Mouse (Mus musculus) embryonic stem cell, embryonic (primary cell): ENCODE data around the gene Rrnad1.

Experiments
- CTCF ChIA-PET, 4 experiments: fragments of 300-600 bp in 2 of 4; fragments of 350-600 bp in 2 of 4; sonication (Branson Sonifier 250); formaldehyde crosslinking; loops; one replicate each; lab custom pipeline; 2022; ENCODE audit warnings: inconsistent platforms in 2 of 4; lab: Charles Lee
- POLR2A ChIA-PET, 4 experiments: fragments of 300-600 bp in 2 of 4; fragments of 350-600 bp in 2 of 4; sonication (Branson Sonifier 250); formaldehyde crosslinking; loops; one replicate each; lab custom pipeline; 2022; ENCODE audit warnings: antibody characterized with exemption in 4 of 4, inconsistent platforms in 1 of 4; lab: Charles Lee

Gene Rrnad1

DNA sequence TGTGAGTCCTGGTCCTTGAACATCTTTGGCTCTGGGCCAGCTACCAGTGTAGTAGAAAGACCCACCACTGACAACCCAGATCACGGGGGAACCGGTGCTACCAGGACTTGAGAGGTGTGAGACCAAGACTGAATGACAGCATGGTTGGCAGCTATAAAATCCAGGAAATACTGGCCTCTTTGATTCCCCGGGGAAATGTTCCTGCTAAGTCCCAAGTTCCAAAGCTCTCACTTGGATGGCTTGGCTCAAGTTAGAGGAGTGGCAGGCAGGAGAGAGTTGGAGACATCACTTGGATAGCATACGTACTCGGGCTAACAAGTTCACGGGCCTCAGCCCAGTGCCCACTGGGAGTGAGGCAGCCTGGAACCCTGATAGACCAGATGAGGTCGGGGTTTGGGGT is 13.1 kb upstream of the Rrnad1 start:
- ChIA-PET POLR2A (interaction anchor here in 2 of 4 experiments (0.9 to 1.8 kb wide), 6 partner anchors 8 to 106 kb away, joined by 3 to 5 read pairs (median 3); partner anchors contain the start of gene Prcc (in 1 of the 2)), CTCF (interaction anchor here in 2 of 4 experiments (0.6 to 3.5 kb wide), 3 partner anchors 26 to 44 kb away, joined by 3 to 12 read pairs (median 5); no protein-coding TSS in a partner anchor)

GRCm38 (mm10) chr3:87942471-87942870 is 12.0 kb upstream of the Rrnad1 start:
- ChIA-PET POLR2A (interaction anchor here in 3 of 4 experiments (0.6 to 1.3 kb wide), 6 partner anchors 10 to 468 kb away, joined by 3 to 7 read pairs (median 4); partner anchors contain the start of gene Pmf1 (in 1 of the 3)), CTCF (interaction anchor here in 1 of 4 experiments (3.5 kb wide), 1 partner anchor 45 kb away, joined by 12 read pairs; no protein-coding TSS in a partner anchor)

DNA sequence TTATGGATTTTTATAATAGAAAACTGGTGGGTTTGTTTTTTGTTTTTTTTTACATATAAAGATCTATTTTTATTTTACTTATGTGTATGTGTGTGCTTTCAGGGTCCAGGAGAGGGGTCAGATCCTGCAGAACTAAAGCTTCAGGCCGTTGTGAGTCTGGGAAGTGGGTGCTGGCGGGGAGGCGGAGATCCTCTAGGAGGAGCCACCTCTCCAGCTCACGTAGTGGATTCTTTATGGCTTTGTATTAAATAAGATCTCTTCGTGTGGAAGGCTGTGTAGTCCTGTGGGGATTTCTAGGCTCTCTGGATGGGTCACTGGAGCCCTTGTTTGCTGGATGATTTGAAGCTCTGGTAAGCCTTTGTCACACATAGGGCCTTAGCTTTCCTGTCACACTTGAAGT is 10.1 kb upstream of the Rrnad1 start:
- CTCF ChIA-PET = interaction anchor here (0.5 to 4.1 kb wide), 14 partner anchors 8 to 256 kb away, joined by 3 to 27 read pairs (median 4); partner anchors contain the start of gene Bcan (in 1 of the 4)
- POLR2A ChIA-PET = interaction anchor here (0.7 to 6.7 kb wide), 23 partner anchors 7 to 139 kb away, joined by 3 to 68 read pairs (median 4); partner anchors contain the start of genes Hdgf (in 2 of the 4), Isg20l2 (in 2 of the 4), Rrnad1 (in 2 of the 4) and Crabp2 (in 1 of the 4)

- ChIA-PET CTCF (interaction anchor here (0.6 to 2.5 kb wide), 41 partner anchors 11 to 186 kb away, joined by 3 to 64 read pairs (median 4); partner anchors contain the start of genes Nes (in 4 of the 4), Prcc (in 2 of the 4) and Crabp2 (in 1 of the 4)), POLR2A (interaction anchor here (0.7 to 6.7 kb wide), 30 partner anchors 10 to 75 kb away, joined by 3 to 68 read pairs (median 5); partner anchors contain the start of genes Crabp2 (in 2 of the 4), Nes (in 2 of the 4), Prcc (in 2 of the 4) and Bcan (in 1 of the 4))
Measured at GRCm38 (mm10) chr3:87935776-87936175, 5.3 kb upstream of the Rrnad1 start.

DNA sequence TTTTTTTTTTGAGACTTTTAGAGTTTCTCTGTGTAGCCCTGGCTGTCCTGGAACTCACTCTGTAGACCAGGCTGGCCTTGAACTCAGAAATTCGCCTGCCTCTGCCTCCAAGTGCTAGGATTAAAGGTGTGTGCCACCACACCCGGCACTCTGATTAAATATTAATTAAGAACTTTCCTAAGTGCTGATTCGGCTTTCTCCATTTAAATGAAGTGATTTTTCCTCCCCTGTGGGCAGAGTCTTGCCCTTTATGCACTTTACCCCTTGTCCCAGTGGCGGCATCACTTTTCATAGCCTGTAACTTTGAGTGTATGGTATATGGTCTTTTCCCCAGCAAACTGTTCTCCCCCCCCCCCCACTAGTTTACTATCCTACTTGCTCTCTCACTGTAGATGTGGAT is 4.7 kb upstream of the Rrnad1 start:
- ChIA-PET CTCF (interaction anchor here (0.6 to 2.5 kb wide), 19 partner anchors 17 to 171 kb away, joined by 3 to 64 read pairs (median 9); partner anchors contain the start of gene Nes (in 2 of the 4)), POLR2A (interaction anchor here in 2 of 4 experiments (0.7 to 6.7 kb wide), 21 partner anchors 10 to 342 kb away, joined by 3 to 68 read pairs (median 6); partner anchors contain the start of genes Nes (in 2 of the 2), Prcc (in 2 of the 2) and Crabp2 (in 1 of the 2))

DNA sequence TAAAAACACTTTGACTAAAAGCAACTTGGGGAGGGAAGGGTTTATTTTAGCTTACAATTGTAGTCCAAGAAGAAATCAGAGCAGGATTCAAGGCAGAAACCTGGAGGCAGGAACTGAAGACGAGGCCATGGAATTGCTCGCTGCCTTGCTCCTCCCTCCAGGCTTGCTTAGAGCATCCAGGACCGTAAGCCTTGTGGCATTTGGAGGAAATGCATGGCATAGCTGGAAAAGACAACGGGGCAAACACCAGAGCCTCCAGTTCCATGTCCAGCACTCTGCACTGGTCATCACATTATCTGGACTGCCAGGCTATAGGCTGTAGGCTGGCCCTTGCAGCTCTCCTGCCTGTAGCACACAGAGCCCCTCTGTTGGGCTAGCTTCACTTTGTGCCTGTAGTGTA is 4.0 kb upstream of the Rrnad1 start:
- ChIA-PET POLR2A (interaction anchor here in 3 of 4 experiments (0.7 to 1.8 kb wide), 15 partner anchors 10 to 342 kb away, joined by 3 to 8 read pairs (median 3); partner anchors contain the start of gene Nes (in 2 of the 3)), CTCF (interaction anchor here in 3 of 4 experiments (0.8 to 2.0 kb wide), 11 partner anchors 18 to 185 kb away, joined by 3 to 14 read pairs (median 5); no protein-coding TSS in a partner anchor)

DNA sequence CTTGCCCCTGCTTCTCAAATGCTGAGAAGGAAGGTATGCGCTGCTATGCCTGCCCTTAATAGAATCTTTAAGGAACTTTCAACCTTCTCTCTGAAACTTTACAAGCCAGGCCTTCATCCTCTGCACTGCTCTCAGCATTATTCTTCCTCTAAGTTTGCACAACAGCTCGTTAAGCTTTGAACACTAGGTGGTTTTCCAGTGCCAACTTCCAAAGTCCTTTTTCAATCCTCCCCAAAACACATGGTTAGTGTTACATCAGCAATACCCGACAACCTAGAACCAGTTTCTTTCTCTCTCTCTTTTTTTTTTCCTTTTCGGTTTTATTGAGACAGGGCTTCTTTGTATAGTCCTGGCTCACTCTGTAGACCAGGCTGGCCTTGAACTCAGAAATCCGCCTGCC is 3.5 kb upstream of the Rrnad1 start:
- ChIA-PET POLR2A (interaction anchor here in 3 of 4 experiments (0.7 to 1.8 kb wide), 14 partner anchors 9 to 343 kb away, joined by 3 to 8 read pairs (median 3); partner anchors contain the start of gene Nes (in 1 of the 3)), CTCF (interaction anchor here in 3 of 4 experiments (0.6 to 2.0 kb wide), 11 partner anchors 18 to 185 kb away, joined by 3 to 14 read pairs (median 4); no protein-coding TSS in a partner anchor)

DNA sequence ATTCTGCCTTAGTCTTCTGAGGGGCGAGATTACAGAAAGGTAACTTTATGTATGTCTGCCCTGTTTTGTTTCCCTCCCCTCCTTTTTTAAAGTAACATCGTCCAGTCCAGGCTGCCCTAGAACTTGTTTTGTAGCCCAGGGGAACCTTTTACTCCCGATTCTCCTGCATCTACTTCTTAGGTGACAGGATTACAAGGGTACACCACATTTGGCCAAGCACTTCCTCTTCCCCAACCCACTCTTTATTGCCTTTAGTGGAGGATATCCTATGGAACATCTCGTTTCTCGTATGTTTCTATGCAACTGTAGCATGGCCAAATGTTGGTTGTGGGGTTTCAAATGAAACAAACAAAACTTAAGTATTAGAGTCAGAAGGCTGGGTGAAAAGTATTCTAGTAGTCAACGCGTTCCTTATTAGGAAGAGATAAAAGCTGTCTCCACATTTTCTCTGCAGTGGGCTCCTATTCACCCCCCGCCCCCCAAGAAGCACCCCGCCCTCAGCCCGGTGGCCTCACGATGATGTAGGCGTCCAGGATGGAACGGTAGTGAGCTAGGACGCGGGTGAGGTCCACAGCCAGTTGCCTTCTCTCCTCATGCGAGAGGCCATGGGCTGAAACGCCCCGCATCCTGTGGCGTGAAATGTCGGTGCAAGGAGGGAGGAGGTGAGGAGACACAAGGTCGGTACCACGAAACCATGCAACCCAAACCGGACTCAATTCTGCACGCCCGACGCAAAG is 1.0 kb downstream of the Rrnad1 start:
- POLR2A ChIA-PET = interaction anchor here in 3 of 4 experiments (0.6 to 5.3 kb wide), 33 partner anchors 9 to 406 kb away, joined by 3 to 51 read pairs (median 4); partner anchors contain the start of genes Prcc (in 3 of the 3), Hdgf (in 2 of the 3), Mrpl24 (in 2 of the 3) and Nes (in 2 of the 3)

DNA sequence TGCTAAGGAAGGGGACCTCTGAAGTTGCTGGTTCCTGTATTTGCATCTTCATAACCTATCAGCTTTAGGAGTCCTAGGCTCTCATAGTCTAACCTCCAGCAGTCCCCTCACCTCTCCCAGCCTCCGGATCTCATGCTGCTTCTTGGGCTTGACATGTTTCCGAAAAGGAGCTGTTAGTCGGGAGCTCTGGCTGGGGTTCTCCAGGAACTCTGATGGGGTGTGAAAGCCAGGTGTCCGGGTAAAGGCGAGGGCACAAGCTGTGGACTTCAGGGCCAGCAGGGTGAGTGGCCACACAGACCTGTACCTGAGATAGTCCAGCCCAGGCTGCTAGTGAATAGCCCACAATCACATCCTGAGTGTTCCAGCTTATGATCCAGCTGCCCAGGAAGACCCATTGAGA is 3.1 kb downstream of the Rrnad1 start:
- ChIA-PET POLR2A (interaction anchor here in 3 of 4 experiments (0.6 to 5.3 kb wide), 17 partner anchors 9 to 131 kb away, joined by 3 to 51 read pairs (median 3); partner anchors contain the start of genes Hdgf (in 2 of the 3), Mrpl24 (in 2 of the 3), Prcc (in 2 of the 3) and Sh2d2a (in 1 of the 3)), CTCF (interaction anchor here in 2 of 4 experiments (0.9 to 1.6 kb wide), 4 partner anchors 33 to 47 kb away, joined by 3 to 5 read pairs (median 3); no protein-coding TSS in a partner anchor)

More for the DNA sequence above, 1.0 kb downstream of the Rrnad1 start:
- CTCF ChIA-PET = interaction anchor here in 3 of 4 experiments (0.7 to 1.5 kb wide), 10 partner anchors 9 to 352 kb away, joined by 3 to 9 read pairs (median 4); partner anchors contain the start of genes Ntrk1 (in 1 of the 3) and Prcc (in 1 of the 3)

DNA sequence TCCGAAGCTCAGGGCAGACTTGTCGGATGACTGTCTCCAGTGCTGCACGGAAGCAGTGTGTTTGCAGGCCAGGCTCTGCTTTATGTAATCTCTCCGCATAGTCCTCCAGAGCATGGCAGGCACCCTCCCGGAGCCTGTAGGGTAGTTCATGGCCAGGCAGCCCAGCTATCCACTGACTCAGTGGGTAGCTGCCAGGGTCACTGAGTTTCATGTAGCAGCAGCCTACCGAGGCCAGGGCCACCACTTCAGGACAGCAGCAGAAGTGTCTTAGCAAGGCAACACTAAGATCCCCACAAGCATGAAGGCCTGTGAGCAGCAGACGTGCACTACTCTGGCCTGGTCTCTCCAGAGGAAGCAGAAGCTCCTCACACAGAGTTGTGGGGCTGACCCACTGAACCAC is 5.5 kb downstream of the Rrnad1 start:
- CTCF ChIA-PET = interaction anchor here in 2 of 4 experiments (0.7 to 1.7 kb wide), 3 partner anchors 11 to 46 kb away, joined by 3 to 6 read pairs (median 6); partner anchors contain the start of genes Nes (in 1 of the 2) and Prcc (in 1 of the 2)
- POLR2A ChIA-PET = interaction anchor here (0.6 to 3.8 kb wide), 29 partner anchors 8 to 422 kb away, joined by 3 to 18 read pairs (median 4); partner anchors contain the start of genes Hdgf (in 2 of the 4), Prcc (in 2 of the 4), Bcan (in 1 of the 4) and Cct3 (in 1 of the 4)

DNA sequence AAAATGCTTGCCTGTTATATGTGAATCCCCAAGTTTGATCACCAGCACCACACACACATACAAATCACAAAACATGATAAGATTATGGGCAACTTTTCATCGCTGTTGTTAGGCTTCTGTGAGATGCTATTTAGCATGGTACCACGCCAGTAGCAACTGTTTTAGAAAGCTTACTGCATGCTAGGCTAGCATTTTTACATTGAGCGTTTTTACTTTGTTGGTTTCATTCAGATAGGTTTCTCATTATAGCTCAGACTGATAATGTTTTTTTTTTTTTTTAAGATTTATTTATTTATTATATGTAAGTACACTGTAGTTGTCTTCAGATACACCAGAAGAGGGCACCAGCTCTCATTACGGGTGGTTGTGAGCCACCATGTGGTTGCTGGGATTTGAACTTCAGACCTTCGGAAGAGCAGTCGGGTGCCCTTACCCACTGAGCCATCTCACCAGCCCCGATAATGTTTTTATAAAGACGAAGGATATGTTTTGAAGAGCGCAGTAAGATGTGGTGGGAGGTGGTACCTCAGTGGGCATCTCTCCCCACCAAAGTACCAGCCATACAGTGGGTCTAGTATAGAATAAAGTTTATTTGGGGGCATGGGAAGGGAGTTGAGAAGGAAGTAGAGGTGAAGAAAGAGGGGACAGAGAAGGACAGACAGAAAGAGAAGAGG is 10.1 kb downstream of the Rrnad1 start:
- POLR2A ChIA-PET = interaction anchor here in 3 of 4 experiments (0.6 to 8.2 kb wide), 26 partner anchors 8 to 783 kb away, joined by 3 to 125 read pairs (median 6); partner anchors contain the start of genes Prcc (in 3 of the 3), Hdgf (in 2 of the 3), Isg20l2 (in 2 of the 3) and Rrnad1 (in 2 of the 3)
- CTCF ChIA-PET = interaction anchor here in 3 of 4 experiments (0.7 to 1.4 kb wide), 8 partner anchors 9 to 440 kb away, joined by 3 to 9 read pairs (median 3); partner anchors contain the start of genes Isg20l2 (in 1 of the 3), Prcc (in 1 of the 3) and Rrnad1 (in 1 of the 3)

GRCm38 (mm10) chr3:87919336-87920108 is 11.0 kb downstream of the Rrnad1 start, which contains the start of gene Mrpl24:
Gene Mrpl24, plus strand, starts transcription at chr3:87919506.
- ChIA-PET CTCF (interaction anchor here in 3 of 4 experiments (0.6 to 1.4 kb wide), 6 partner anchors 10 to 102 kb away, joined by 3 to 9 read pairs (median 4); partner anchors contain the start of genes Isg20l2 (in 1 of the 3), Prcc (in 1 of the 3) and Rrnad1 (in 1 of the 3)), POLR2A (interaction anchor here in 3 of 4 experiments (0.6 to 8.2 kb wide), 28 partner anchors 8 to 782 kb away, joined by 3 to 125 read pairs (median 4); partner anchors contain the start of genes Prcc (in 3 of the 3), Hdgf (in 2 of the 3), Isg20l2 (in 2 of the 3) and Rrnad1 (in 2 of the 3))

DNA sequence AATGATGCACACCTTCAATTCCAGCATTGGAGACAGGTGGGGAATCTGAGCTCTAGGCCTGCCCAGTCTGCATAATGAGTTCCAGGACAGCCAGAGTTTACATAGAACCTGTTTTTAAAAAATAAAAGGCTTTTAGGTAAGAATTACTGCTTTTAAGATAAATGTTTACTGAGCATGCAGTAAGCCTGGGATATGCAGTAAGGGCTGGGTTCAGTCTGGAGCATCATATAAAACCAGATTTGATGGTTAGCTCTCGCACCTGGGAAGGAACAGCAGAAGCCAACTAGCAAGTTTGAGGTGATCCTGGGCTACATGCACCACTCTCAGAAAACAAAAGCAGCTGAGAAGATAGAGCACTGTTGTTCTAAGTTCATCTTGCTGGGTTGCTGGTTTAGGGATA is 12.0 kb downstream of the Rrnad1 start:
- ChIA-PET CTCF (interaction anchor here in 3 of 4 experiments (0.6 to 1.2 kb wide), 5 partner anchors 33 to 153 kb away, joined by 3 to 5 read pairs (median 4); partner anchors contain the start of gene Prcc (in 1 of the 3)), POLR2A (interaction anchor here (0.6 to 8.2 kb wide), 28 partner anchors 8 to 379 kb away, joined by 3 to 125 read pairs (median 4); partner anchors contain the start of genes Hdgf (in 3 of the 4), Prcc (in 3 of the 4), Isg20l2 (in 2 of the 4) and Rrnad1 (in 2 of the 4))

DNA sequence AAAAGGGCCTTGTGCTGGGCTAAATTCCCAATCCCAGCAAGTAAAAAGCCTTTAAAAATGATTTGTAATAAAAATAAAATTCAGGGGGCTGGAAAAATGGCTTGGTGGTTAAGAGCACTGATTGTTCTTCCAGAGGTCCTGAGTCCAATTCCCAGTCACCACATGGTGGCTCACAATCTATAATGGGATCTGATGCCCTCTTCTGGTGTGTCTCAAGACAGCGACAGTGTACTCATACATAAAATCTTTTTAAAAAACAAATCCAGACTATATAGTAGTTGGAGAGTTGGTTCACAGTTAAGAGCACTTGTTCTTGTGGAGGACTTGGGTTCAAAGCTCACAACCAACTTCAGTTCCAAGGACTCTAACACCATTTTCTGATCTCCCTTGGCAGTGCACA is 13.5 kb downstream of the Rrnad1 start:
- POLR2A ChIA-PET = interaction anchor here in 3 of 4 experiments (0.8 to 8.2 kb wide), 11 partner anchors 8 to 43 kb away, joined by 3 to 125 read pairs (median 9); partner anchors contain the start of genes Hdgf (in 2 of the 3), Prcc (in 2 of the 3), Crabp2 (in 1 of the 3) and Isg20l2 (in 1 of the 3)
- CTCF ChIA-PET = interaction anchor here in 2 of 4 experiments (0.7 to 1.1 kb wide), 2 partner anchors 11 to 30 kb away, joined by 3 to 4 read pairs; partner anchors contain the start of gene Hdgf (in 1 of the 2)

DNA sequence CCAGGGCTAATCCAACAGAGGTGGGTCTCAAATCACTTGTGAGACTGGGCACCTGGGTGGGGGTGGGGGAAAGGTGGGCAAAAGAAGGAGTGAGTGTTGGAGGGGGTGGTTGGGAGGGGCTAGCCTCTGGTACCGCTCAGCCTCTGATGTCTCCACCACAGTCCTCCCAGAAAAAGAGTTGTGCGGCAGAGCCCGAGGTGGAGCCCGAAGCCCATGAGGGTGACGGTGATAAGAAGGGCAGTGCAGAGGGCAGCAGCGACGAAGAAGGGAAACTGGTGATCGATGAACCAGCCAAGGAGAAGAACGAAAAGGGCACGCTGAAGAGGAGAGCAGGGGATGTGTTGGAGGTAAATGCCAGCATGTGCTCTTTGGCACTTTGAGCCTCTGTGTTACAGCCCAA is 16.6 kb downstream of the Rrnad1 start:
- CTCF ChIA-PET = no interaction called here

More for the DNA sequence above, 16.6 kb downstream of the Rrnad1 start:
- POLR2A ChIA-PET = interaction anchor here in 3 of 4 experiments (0.5 to 8.0 kb wide), 9 partner anchors 6 to 102 kb away, joined by 3 to 125 read pairs (median 3); partner anchors contain the start of genes Hdgf (in 1 of the 3) and Prcc (in 1 of the 3)
